Mouse (Mus musculus): ENCODE results near the gene Grid2ip. TPM values are rescaled to one million over a fixed set of nuclear protein-coding genes. Genes with fewer than 3 reads are reported as not detected.

The Grid2ip gene
- total RNA-seq (2021): 1 to 10 TPM; 1.2 to 2.2 TPM
- long read RNA-seq, experiment 1: 0 reads
- long read RNA-seq, experiment 2: 0 reads

DNA sequence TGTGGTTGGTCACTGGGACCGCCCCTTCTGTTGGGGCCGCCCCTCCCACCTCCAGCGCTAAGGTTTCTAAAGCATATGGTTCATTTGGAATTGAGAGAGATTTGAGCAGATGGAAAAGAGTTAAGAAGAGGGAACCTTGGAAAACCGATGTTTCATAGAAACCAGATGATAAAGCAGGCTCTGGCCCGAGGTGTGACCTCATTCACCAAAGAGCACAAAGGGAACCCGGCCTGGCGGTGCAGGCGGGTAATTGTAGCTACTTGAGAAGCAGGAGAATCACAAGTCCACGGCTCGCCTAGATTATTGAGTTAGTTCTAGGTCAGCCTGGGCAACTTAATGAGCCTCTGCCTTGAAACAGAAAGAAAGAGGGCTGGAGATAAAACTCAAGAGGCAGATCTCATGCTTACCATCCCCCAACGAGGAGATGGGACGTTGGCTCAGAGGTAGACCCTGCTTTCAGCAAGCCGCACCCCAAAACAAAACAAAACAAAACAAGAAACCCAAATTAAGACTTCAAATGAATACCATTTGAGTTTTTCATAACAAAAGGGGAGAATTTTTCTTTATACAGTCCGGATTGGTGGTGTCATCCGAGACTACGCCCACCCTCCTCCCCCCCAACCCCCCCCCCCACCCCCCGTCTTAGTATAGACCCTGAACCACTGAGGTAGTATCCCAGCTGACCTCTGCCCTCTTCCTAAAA is at the start of gene Grid2ip:
Grid2ip (plus strand) TSS at position 653 of the 703 bp plus-strand sequence.
- 0 out of 2 replicates have a peak, but pooled peaks have one; percentile 4 for TF ChIP-seq CTCF (conservative IDR thresholded peaks at IDR 0.05)
- Histone ChIP-seq H3K4me3 (no peak within 1 kb of the TSS), H3K27ac (no peak within 1 kb of the TSS)
- no peak for DNase-seq (ENCODE audit: low spot score in 2 of 2)

DNA sequence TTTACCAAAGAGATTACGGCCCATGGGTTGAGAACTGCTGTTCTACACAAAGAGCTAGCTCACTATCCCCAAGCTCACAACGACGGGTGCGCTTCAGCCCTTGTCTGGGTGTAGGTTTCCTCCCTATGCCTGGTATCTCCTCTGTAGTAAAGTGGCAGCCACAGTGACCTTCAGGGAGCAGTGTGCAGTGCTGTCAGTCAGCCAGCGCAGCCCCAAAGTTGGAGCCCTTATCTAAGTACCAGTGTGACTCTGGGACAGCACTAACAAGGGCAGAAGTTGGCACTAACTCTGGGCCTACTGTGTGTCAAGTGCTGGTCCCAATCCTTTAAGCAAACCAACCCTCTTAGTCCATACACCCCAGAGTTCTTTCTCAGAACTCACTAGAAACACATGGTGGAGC is 48.3 kb upstream of the Grid2ip start:
- H3K4me3 ChIP-seq: no peak overlapping the region
- no peak for TF ChIP-seq CTCF (conservative IDR thresholded peaks at IDR 0.05)
- H3K27ac ChIP-seq: no peak overlapping the region
- DNase-seq (ENCODE audit: low spot score in 2 of 2): no peak

DNA sequence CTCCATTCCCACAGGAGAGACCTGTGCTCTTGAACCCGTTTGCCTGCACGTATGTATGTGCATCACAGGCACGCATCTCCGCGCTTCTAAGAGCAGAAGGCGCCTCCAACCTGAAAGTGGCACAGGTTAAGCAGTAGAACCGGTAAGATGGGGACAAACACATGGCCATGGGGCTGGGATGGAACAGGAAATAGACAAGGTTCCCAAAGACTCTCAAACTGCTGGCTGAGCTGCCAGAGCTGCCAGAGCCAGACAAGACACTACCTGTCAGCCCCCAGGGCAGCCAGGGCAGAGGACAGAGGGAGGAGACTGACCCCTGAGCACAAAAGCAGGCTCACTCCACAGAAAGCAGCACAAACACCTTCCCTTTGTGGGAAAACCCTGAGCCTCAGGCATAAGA is 47.2 kb upstream of the Grid2ip start:
- H3K27ac ChIP-seq: no peak overlapping the region
- no peak for TF ChIP-seq CTCF (conservative IDR thresholded peaks at IDR 0.05)
- no peak overlapping the region for H3K4me3 ChIP-seq
- DNase-seq (ENCODE audit: low spot score in 2 of 2): no peak

DNA sequence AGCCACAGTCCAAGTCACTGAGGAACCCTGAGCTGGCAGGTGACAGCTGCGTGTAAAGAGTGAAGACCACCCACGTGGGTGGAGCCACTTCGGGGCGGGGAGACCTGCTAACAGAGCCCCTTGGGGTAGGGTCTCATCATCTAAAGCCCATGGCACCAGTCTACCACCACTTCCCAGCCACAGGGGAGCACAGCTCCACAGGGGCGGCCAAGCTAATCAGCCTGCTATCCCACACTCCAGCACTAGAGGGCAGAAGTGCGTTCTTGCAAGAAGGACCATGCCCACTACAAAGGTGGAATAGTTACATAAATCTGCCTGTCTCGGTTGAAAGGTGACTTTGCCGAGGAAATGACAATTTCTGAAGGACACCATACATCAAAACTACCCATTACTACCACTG is 45.3 kb upstream of the Grid2ip start:
- Histone ChIP-seq H3K27ac (no peak overlapping the region), H3K4me3 (no peak overlapping the region)
- peak; percentile 56 to 79 for DNase-seq (ENCODE audit: low spot score in 2 of 2)
- peak; percentile 93 for TF ChIP-seq CTCF (conservative IDR thresholded peaks at IDR 0.05)

DNA sequence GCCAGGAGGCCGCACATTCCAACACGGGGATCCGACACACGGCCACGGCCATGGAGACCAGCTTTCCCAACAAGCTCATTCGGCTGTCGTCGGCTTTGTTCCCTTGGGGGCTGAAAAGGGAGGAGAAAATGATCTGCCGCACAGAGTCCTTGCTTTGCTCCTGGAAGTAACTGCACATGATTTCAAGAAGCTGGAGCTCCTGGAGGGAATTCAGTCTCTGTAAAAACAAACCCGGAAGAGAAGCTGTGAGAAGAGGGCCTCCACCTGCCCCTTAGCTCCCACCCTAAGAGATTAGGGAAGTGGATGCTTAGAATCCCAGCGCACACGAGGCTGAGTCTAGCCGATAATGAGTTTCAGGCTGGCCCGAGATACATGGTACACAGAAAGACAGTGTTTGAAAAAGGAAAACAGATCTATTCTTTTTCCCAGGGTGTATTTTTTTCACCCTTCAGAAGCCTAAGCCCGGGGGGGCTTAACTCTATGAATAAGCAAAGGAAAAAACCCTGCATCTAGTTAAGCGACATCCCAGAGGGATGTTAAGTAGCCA is 42.9 kb upstream of the Grid2ip start:
- H3K4me3 ChIP-seq: peak overlapping the region; percentile 97
- TF ChIP-seq CTCF (conservative IDR thresholded peaks at IDR 0.05): no peak
- H3K27ac ChIP-seq: peak overlapping the region; percentile 95
- no peak for DNase-seq (ENCODE audit: low spot score in 2 of 2)

DNA sequence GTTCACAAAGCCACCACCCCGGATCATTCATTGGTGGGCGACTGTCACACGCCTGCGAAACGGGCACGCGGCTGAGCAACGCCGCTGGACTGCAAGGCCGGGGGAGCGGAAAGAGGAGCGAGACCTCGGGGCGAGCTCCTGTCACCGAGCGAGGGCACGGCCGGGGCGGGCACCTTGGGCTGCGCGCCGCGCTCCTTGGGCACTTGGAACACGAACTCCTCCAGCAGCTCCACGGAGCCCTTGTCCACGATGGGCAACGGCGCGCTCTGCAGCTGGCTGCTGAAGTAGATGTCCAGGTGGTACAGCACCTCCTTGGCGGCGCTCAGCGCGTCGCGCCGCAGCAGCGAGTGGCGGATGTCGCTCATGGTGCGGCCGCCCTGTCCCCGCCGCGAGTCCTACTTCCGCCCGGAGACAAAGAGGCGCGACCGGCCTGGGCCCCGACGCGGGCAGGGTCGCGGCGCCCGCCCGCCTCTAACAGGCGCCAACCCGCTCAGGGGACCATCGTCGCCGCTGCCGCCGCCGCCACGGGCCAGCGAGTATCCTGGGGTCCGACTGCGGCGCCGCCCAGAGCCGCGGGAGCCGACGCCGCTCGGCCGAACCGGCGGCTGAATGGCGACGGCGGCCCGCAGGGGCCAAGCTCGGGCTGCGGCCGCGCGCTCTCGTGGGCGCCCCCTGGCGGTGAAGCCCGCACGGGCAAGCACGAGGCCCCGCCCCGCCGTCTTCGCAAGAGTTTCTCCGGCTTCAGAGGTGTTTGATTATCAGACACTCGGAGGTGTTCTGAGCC is 42.2 kb upstream of the Grid2ip start, which contains the start of gene E130309D02Rik:
E130309D02Rik (minus strand) TSS at position 631 of the 784 bp plus-strand sequence.
- TF ChIP-seq CTCF (conservative IDR thresholded peaks at IDR 0.05): peak; percentile 86
- peak; percentile 79 to 92 for DNase-seq (ENCODE audit: low spot score in 2 of 2)
- Histone ChIP-seq H3K27ac (peak within 1 kb of the TSS; percentile 95), H3K4me3 (peak within 1 kb of the TSS; percentile 97)

DNA sequence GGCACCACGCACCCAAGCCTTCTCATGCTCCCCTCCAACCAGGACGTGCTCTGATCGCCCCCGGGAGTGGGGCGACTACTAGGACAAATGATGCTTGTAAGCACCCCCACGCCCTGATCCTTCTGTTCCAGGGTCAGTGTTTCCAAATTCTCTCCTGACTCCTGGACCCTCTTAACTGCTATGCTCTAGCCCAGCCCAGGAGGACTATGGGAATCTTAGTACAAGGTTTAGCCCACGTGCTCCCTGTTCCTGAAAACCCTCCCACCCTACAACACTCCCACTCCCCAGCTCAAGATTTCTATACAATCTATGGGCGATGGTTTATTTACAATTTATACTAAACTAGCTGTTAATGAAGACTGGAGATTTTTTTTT is 41.6 kb upstream of the Grid2ip start:
- Histone ChIP-seq H3K4me3 (peak overlapping the region; percentile 97), H3K27ac (no peak overlapping the region)
- DNase-seq (ENCODE audit: low spot score in 2 of 2): no peak
- TF ChIP-seq CTCF (conservative IDR thresholded peaks at IDR 0.05): no peak

DNA sequence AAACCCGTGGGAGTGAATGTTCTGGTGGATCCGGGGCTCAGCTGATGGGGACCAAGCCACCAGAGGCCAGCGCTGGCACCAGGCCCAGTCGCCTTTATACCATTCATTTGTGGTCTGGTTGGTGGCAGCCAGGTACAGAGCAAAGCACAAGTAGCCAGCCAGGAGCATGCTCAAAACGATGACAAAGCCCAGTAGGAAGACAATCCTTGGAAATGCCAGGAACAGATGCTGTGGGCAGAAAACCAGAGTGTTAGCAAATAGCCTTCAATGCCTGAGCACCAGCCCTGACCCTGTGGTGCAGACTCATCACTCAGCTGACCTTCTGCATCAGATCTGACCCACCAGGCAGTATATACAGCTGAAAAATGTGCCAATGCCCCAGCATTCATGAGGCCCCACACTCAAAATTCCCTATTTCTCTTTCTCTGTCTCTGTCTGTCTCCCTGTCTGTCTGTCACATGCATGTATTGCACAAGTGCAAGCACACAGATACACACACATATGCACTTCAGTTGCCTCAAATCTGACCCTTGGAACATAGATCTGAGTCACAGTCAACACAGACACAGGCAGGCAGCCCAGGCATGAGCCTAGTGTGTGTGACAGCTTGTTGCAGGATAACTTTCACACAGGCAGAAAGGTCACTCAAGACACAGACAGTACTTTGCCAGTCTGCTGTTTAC is 40.4 kb upstream of the Grid2ip start:
- Histone ChIP-seq H3K4me3 (no peak overlapping the region), H3K27ac (peak overlapping the region; percentile 36; the same call in 1 of the 2 replicates)
- no peak for TF ChIP-seq CTCF (conservative IDR thresholded peaks at IDR 0.05)
- no peak for DNase-seq (ENCODE audit: low spot score in 2 of 2)

DNA sequence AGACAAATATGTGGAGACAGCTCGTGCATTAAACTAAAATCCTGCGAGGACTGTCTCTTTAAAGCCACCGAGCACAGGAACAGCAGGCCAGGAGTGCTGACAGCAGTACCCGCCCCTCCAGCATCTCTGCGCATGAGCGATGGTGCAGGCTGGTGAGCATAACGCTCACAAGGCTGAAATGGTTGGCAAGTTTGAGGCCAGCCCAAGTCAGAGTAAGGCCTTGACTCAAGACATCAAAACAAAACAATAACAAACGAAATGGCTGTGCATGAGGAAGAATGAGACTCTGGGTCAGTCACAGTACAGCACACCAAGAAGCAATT is 39.9 kb upstream of the Grid2ip start:
- no peak for DNase-seq (ENCODE audit: low spot score in 2 of 2)
- Histone ChIP-seq H3K27ac (peak overlapping the region; percentile 36; the same call in 1 of the 2 replicates), H3K4me3 (no peak overlapping the region)
- TF ChIP-seq CTCF (conservative IDR thresholded peaks at IDR 0.05): no peak

DNA sequence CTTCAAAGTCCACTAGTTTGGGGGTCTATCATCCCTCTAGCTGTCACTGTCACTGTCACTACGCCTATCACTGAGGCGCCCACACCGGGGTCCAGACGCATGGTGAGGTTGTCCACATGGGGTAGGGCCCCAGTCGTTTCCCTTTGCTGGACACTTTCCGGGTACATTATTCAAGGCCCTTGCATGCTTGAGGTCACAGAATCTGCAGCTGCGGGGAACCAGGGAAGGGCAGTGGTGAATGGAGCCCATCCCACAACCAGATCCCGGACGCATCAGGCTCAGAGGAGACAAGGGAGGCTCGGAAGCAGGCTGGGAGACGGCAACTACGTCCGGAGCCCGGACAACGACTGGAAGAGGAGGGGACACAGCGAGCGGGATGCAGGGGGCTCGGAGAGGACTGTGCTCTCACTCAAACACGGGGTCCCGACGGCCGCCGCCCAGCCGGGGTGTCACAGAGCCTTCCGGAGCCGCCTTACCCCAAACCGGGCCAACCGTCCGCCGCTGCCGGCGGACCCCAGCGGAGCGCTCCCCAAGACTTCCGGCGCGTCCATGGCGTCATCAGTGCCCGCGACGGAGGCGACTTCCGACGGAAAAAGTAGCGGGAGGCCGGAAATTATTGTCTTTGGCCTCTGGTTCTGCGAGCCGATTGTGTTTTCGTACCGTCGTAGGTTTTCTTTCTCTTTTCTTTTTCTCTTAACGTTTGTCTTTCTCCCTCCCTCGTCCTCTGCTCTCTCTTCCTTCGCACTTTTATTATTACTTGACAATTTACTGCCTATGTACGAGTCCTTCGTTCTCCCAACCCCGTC is 28.2 kb upstream of the Grid2ip start, which contains the start of gene Zdhhc4:
Zdhhc4 (minus strand) TSS at position 567 of the 806 bp plus-strand sequence.
- DNase-seq (ENCODE audit: low spot score in 2 of 2): peak; percentile 87 to 97
- no peak for TF ChIP-seq CTCF (conservative IDR thresholded peaks at IDR 0.05)
- Histone ChIP-seq H3K27ac (peak within 1 kb of the TSS; percentile 92), H3K4me3 (peak within 1 kb of the TSS; percentile 97)

DNA sequence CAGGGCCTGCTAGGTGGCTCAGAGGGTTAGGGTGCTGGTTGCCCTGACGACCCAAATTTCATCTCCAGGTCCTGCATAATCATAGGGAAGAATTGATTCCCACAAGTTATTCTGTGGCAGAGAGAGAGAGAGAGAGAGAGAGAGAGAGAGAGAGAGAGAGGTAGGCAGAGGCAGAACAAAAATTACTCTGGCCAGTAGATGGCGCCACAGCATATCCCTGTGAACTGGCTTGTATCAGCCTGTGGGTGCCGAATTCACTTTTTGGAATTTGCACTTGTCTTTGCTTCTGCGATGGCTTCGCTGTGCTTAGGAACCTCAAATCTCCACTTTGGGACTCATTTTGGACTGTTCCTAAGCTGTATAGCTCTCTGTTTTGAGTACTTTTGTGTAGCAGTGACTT is 23.3 kb upstream of the Grid2ip start:
- DNase-seq (ENCODE audit: low spot score in 2 of 2): peak; percentile 81 to 93
- Histone ChIP-seq H3K27ac (no peak overlapping the region), H3K4me3 (peak overlapping the region; percentile 42)
- TF ChIP-seq CTCF (conservative IDR thresholded peaks at IDR 0.05): peak; percentile 84

Measured in layer of hippocampus, adult 2 months (tissue).